Mouse (Mus musculus) left cerebral cortex, adult 11 months (tissue): Measurements from ENCODE around the gene Edc3.

ENCODE experiments used
- DNase-seq: peaks from one replicate; pipeline ENCODE4 v3.0.0; 2022; ENCODE audit warnings: low spot score

Gene Edc3

GRCm38 (mm10) chr9:57762563-57762991 is 54.2 kb downstream of the Edc3 start:
- DNase-seq = no peak

GRCm38 (mm10) chr9:57764147-57764973 is 56.0 kb downstream of the Edc3 start:
- peak; percentile 67 for DNase-seq

- peak; percentile 89 for DNase-seq
Observed at GRCm38 (mm10) chr9:57764974-57765363, 56.6 kb downstream of the Edc3 start.

- DNase-seq = peak; percentile 51
Observed at GRCm38 (mm10) chr9:57765364-57766351, 57.3 kb downstream of the Edc3 start, which contains the start of gene Clk3. Clk3 (minus strand) TSS chr9:57765860.

GRCm38 (mm10) chr9:57766431-57766830 is 58.1 kb downstream of the Edc3 start:
- no peak for DNase-seq

GRCm38 (mm10) chr9:57767231-57767630 is 58.9 kb downstream of the Edc3 start:
- DNase-seq = no peak

- no peak for DNase-seq
Observed at GRCm38 (mm10) chr9:57769539-57770069, 61.3 kb downstream of the Edc3 start.

- no peak for DNase-seq
Observed at GRCm38 (mm10) chr9:57770214-57770613, 61.9 kb downstream of the Edc3 start.

GRCm38 (mm10) chr9:57770836-57771235 is 62.5 kb downstream of the Edc3 start:
- DNase-seq = no peak

- no peak for DNase-seq
Observed at GRCm38 (mm10) chr9:57773754-57774153, 65.4 kb downstream of the Edc3 start.

- DNase-seq = no peak
Observed at GRCm38 (mm10) chr9:57774168-57774567, 65.8 kb downstream of the Edc3 start.

- DNase-seq = peak; percentile 58
Observed at GRCm38 (mm10) chr9:57775026-57775425, 66.7 kb downstream of the Edc3 start.

- no peak for DNase-seq
Observed at GRCm38 (mm10) chr9:57775736-57776135, 67.4 kb downstream of the Edc3 start.

- no peak for DNase-seq
Observed at GRCm38 (mm10) chr9:57782656-57783055, 74.3 kb downstream of the Edc3 start.

- DNase-seq = no peak
Observed at GRCm38 (mm10) chr9:57789733-57790132, 81.4 kb downstream of the Edc3 start.

GRCm38 (mm10) chr9:57797456-57797855 is 89.1 kb downstream of the Edc3 start:
- DNase-seq = no peak

GRCm38 (mm10) chr9:57798725-57799253 is 90.4 kb downstream of the Edc3 start:
- no peak for DNase-seq

GRCm38 (mm10) chr9:57800325-57800975 is 92.1 kb downstream of the Edc3 start:
- no peak for DNase-seq
